Mouse (Mus musculus) cerebellum, adult 2 months (tissue): ENCODE data around the gene Stx8.

ENCODE experiments used
- CTCF ChIP-seq: fragments of 200-500 bp; IDR thresholded peaks from 2 replicates; pipeline ENCODE4 v1.5.1; 2011; ENCODE audit warnings: low read depth, mild to moderate bottlenecking, control low read depth, low read length, moderate library complexity, borderline replicate concordance; ENCODE audit not compliant: insufficient read depth
- POLR2A ChIP-seq: fragments of 200-500 bp; IDR thresholded peaks from 2 replicates; pipeline ENCODE4 v1.6.1; 2011; ENCODE audit warnings: low read length, control low read depth, borderline replicate concordance; ENCODE audit not compliant: insufficient read depth

DNA sequence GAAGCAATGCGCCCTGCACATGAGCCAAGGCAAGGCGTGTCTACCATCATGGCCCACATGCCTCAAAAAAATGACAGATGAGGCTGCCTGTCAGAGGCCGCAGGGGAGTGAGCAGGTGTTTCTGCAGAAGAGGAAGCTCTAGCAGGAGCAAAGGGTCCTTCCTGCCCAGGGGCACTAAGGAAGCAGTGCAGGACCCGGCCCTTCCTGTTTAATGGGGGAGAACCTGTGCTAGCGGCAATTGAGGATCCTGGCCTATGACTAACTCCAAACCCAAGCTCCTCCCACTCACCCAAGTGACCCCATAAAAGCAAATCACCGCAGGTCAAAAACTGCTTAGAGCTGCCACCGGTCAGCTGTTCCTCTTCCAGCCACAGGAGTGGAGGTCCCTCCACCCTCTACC is 287.5 kb downstream of the Stx8 start:
- no peak for TF ChIP-seq CTCF
- TF ChIP-seq POLR2A: no peak
